Mouse (Mus musculus): ENCODE measurements around the gene Ndufs1. TPM values are rescaled to one million over a fixed set of nuclear protein-coding genes. Genes with fewer than 3 reads are reported as not detected.

Ndufs1 gene
- total RNA-seq, 2 experiments from 2014 or later, result 143 TPM

Small RNA genes lying within 50 kb of the gene (microRNA-seq; reads per million reads assigned to microRNA genes)
- gene Gm24557 (not detected), gene Gm27512 (not detected)

Other genes starting within 250 kb of the Ndufs1 start
- gene Ino80d, start 62.2 kb downstream of the Ndufs1 start, total RNA-seq (2021), result 10 to 100 TPM; 27.1 to 31.2 TPM
- gene Eef1b2, start within 50 bp of the Ndufs1 start, total RNA-seq (2021), result 100 to 1,000 TPM; 488 to 516 TPM
- under 1 TPM; 0.34 to 0.94 TPM for gene Gpr1, start 37.7 kb upstream of the Ndufs1 start, total RNA-seq (2021)
- gene Zdbf2, start 96.4 kb upstream of the Ndufs1 start, total RNA-seq (2021), result 10 to 100 TPM; 20.3 to 21.7 TPM